Mouse (Mus musculus) intestine, postnatal 0 days (tissue): ENCODE results near the gene Bsx. TPM values are rescaled to one million over a fixed set of nuclear protein-coding genes. Genes with fewer than 3 reads are reported as not detected.

Experiments used
- ATAC-seq: fragments of 200-750 bp; cut with Nextera tagmentation; 2 replicates; pipeline ENCODE4 v1.8.0; 2017; ENCODE audit warnings: mild to moderate bottlenecking, moderate TSS enrichment, moderate library complexity
- H3K27ac ChIP-seq: fragments of 300-500 bp; sonication (generic); 2 replicates; pipeline ENCODE4 v1.5.1; 2014; ENCODE audit warnings: mild to moderate bottlenecking, low read depth, low read length, moderate library complexity
- H3K27me3 ChIP-seq: fragments of 300-500 bp; sonication (generic); replicated peaks from 2 replicates; pipeline ENCODE4 v1.6.1; 2014; ENCODE audit warnings: low read length, mixed read lengths; ENCODE audit not compliant: control insufficient read depth, insufficient read depth
- H3K36me3 ChIP-seq: fragments of 300-500 bp; sonication (generic); 2 replicates; pipeline ENCODE4 v1.6.1; 2014; ENCODE audit warnings: mild to moderate bottlenecking, moderate library complexity; ENCODE audit not compliant: control insufficient read depth, insufficient read depth
- H3K4me1 ChIP-seq: fragments of 300-500 bp; sonication (generic); replicated peaks from 2 replicates; pipeline ENCODE4 v1.6.1; 2014; ENCODE audit warnings: antibody characterized with exemption, low read length, mixed read lengths; ENCODE audit not compliant: control insufficient read depth, insufficient read depth
- H3K4me2 ChIP-seq: fragments of 300-500 bp; sonication (generic); replicated peaks from 2 replicates; pipeline ENCODE4 v1.6.1; 2014; ENCODE audit warnings: low read depth, mild to moderate bottlenecking, moderate library complexity
- H3K4me3 ChIP-seq: fragments of 300-500 bp; sonication (generic); 2 replicates; pipeline ENCODE4 v1.5.1; 2014; ENCODE audit warnings: low read depth, low read length
- H3K9ac ChIP-seq: fragments of 300-500 bp; sonication (generic); 2 replicates; pipeline ENCODE4 v1.6.1; 2014; ENCODE audit warnings: mild to moderate bottlenecking, low read depth, low read length
- H3K9me3 ChIP-seq: fragments of 300-500 bp; sonication (generic); 2 replicates; pipeline ENCODE4 v1.6.1; 2016; ENCODE audit warnings: mixed run types; ENCODE audit not compliant: control insufficient read depth
- CTCF ChIP-seq: sonication (generic); IDR thresholded peaks from 2 replicates; pipeline ENCODE4 v1.5.1; 2016; ENCODE audit warnings: low read depth, mild to moderate bottlenecking, control low read depth, antibody characterized with exemption, moderate library complexity
- WGBS: fragments of 180-500 bp; shearing (Covaris S2); extraction: QIAGEN DNeasy Blood & Tissue Kit; methylation state at CpG from one replicate; pipeline ENCODE4 v1.1.7; 2014; 5-methylcytosine and 5-hydroxymethylcytosine counted together
- polyA plus RNA-seq: library from polyadenylated mRNA; unstranded; fragments of >200 nt; fragmentation: Nextera tagmentation; extraction: Ambion mirVana; gene quantifications from 2 replicates; pipeline ENCODE4 v1.2.1, GENCODE M21; 2015

The Bsx gene
- polyA plus RNA-seq, 1 experiment from 2014 or later: not detected

GRCm38 (mm10) chr9:40851515-40851914 is 22.4 kb upstream of the Bsx start:
- ATAC-seq: no peak
- Histone ChIP-seq H3K4me2 (no peak overlapping the region), H3K4me3 (no peak overlapping the region), H3K36me3 (no peaks in the 10 kb centered on the region), H3K4me1 (no peaks in the 10 kb centered on the region), H3K9me3 (no peaks in the 10 kb centered on the region), H3K27me3 (peaks cover 3% of the 10 kb centered on the region; the same call in 1 of the 2 replicates), H3K9ac (no peak overlapping the region), H3K27ac (no peak overlapping the region)
- 48% methylated on average over 2 of the region's 2 CpGs for WGBS
- no peak for TF ChIP-seq CTCF

DNA sequence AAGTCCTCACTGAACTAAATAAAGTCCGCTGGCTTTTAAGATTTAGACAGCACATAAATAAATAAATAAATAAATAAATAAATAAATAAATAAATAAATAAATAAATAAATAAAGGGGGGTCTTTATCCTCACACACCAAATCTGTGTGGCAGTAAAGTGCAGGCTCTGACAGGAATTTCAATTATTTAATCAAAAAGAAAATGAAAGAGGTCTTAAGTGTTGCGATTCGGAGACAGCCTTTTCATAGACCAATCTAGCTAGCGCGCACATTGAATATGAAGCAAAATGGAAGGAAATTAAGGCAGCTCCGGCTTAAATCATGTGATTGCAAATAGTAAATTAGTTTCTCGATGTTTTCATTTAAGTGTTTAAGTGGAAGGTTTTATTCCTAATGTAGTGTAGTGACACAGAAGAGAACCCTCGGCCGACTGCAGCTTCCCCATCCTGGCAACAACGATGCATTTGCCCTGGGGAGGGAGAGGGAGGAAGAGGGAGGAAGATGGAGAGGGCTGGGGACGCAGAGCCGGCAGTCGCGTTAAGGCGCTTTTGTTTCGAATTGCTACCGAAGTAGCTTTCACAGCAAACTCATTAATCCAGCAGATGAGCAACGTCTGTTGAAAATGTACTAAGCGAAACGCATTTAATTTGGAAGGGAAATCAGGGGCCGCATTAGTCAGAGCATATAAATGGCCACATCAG is 15.3 kb upstream of the Bsx start:
- Histone ChIP-seq H3K9ac (no peak overlapping the region), H3K4me3 (peak overlapping the region; percentile 26), H3K27ac (no peak overlapping the region), H3K9me3 (no peaks in the 10 kb centered on the region), H3K27me3 (peaks cover 10% of the 10 kb centered on the region; the same call in 1 of the 2 replicates), H3K4me1 (no peaks in the 10 kb centered on the region), H3K36me3 (no peaks in the 10 kb centered on the region), H3K4me2 (peak overlapping the region; percentile 60)
- ATAC-seq: no peak
- WGBS: 11% methylated on average over 21 of the region's 21 CpGs
- TF ChIP-seq CTCF: no peak

DNA sequence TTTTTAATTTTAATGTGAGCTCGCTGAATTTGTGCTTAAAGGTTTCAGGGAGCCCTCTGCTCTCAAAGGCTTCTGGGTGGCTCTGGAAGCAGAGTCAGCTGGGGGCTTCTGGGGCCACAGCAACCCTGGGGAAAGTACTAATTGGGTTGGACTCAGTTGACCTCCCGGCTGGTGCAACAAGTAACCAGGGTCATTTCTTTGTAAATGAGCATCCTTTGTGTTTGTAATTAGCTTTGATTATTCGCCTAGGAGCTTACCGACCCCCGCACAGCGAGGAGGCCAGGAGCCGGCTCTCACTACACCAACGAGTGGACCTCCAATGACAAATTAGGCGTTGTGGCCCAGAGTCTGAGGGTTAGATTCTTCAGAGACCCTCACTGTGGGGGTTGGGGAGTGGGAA is 14.7 kb upstream of the Bsx start:
- no peak overlapping the region for H3K9ac ChIP-seq
- H3K9me3 ChIP-seq: no peaks in the 10 kb centered on the region
- H3K36me3 ChIP-seq: no peaks in the 10 kb centered on the region
- no peak overlapping the region for H3K27ac ChIP-seq
- H3K4me1 ChIP-seq: no peaks in the 10 kb centered on the region
- TF ChIP-seq CTCF: no peak
- peaks cover 6% of the 10 kb centered on the region; the same call in 1 of the 2 replicates for H3K27me3 ChIP-seq
- peak overlapping the region; percentile 60; the same call in 1 of the 2 replicates for H3K4me2 ChIP-seq
- ATAC-seq: no peak
- 0 out of 2 replicates have a peak overlapping the region, but pooled peaks have one; percentile 26 for H3K4me3 ChIP-seq
- 19% methylated on average over 9 of the region's 9 CpGs for WGBS

GRCm38 (mm10) chr9:40870331-40870730 is 3.6 kb upstream of the Bsx start:
- Histone ChIP-seq H3K4me1 (no peaks in the 10 kb centered on the region), H3K27me3 (peaks cover 57% of the 10 kb centered on the region), H3K36me3 (no peaks in the 10 kb centered on the region), H3K4me2 (no peak overlapping the region), H3K4me3 (no peak overlapping the region), H3K9ac (no peak overlapping the region), H3K27ac (no peak overlapping the region), H3K9me3 (no peaks in the 10 kb centered on the region)
- 85% methylated on average over 5 of the region's 5 CpGs for WGBS
- no peak for ATAC-seq
- TF ChIP-seq CTCF: no peak

- Histone ChIP-seq H3K9me3 (no peaks in the 10 kb centered on the region), H3K36me3 (no peaks in the 10 kb centered on the region), H3K27ac (no peak overlapping the region), H3K4me2 (peak overlapping the region; percentile 63), H3K4me3 (peak overlapping the region; percentile 35), H3K27me3 (peaks cover 70% of the 10 kb centered on the region), H3K4me1 (no peaks in the 10 kb centered on the region), H3K9ac (no peak overlapping the region)
- WGBS: 2% methylated on average over 34 of the region's 34 CpGs
- no peak for TF ChIP-seq CTCF
- ATAC-seq: no peak
These were observed 2.4 kb upstream of the Bsx start for GRCm38 (mm10) chr9:40871369-40872155.

DNA sequence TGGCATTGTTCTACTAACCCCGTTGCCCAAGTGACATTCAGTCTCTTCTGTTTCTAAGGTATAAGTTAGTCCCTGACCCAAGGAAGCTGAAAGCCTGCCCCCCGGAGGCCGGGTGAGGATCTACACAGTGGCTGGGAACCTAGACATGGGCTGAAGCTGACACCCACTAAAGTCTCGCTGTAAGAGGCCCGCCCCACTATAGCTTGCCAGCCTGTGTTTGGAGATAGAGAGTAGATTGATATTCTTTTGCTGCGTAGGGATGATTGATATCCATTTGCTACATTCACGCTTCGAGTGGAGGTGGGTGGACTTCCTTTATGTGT is 1.8 kb upstream of the Bsx start:
- WGBS: 5% methylated on average over 8 of the region's 8 CpGs
- no peak overlapping the region for H3K9ac ChIP-seq
- H3K27me3 ChIP-seq: peaks cover 75% of the 10 kb centered on the region
- H3K4me3 ChIP-seq: peak overlapping the region; percentile 35
- ATAC-seq: no peak
- H3K9me3 ChIP-seq: no peaks in the 10 kb centered on the region
- peak overlapping the region; percentile 63 for H3K4me2 ChIP-seq
- no peaks in the 10 kb centered on the region for H3K4me1 ChIP-seq
- TF ChIP-seq CTCF: peak; percentile 64
- H3K36me3 ChIP-seq: no peaks in the 10 kb centered on the region
- H3K27ac ChIP-seq: no peak overlapping the region
